Mouse (Mus musculus) intestine, postnatal 0 days (tissue): ENCODE results near the gene Grip1. TPM values are rescaled to one million over a fixed set of nuclear protein-coding genes. Genes with fewer than 3 reads are reported as not detected.

ENCODE experiments used
- ATAC-seq: fragments of 200-750 bp; cut with Nextera tagmentation; 2 replicates; pipeline ENCODE4 v1.8.0; 2017; ENCODE audit warnings: mild to moderate bottlenecking, moderate TSS enrichment, moderate library complexity
- H3K27ac ChIP-seq: fragments of 300-500 bp; sonication (generic); 2 replicates; pipeline ENCODE4 v1.5.1; 2014; ENCODE audit warnings: mild to moderate bottlenecking, low read depth, low read length, moderate library complexity
- H3K27me3 ChIP-seq: fragments of 300-500 bp; sonication (generic); replicated peaks from 2 replicates; pipeline ENCODE4 v1.6.1; 2014; ENCODE audit warnings: low read length, mixed read lengths; ENCODE audit not compliant: control insufficient read depth, insufficient read depth
- H3K36me3 ChIP-seq: fragments of 300-500 bp; sonication (generic); 2 replicates; pipeline ENCODE4 v1.6.1; 2014; ENCODE audit warnings: mild to moderate bottlenecking, moderate library complexity; ENCODE audit not compliant: control insufficient read depth, insufficient read depth
- H3K4me1 ChIP-seq: fragments of 300-500 bp; sonication (generic); replicated peaks from 2 replicates; pipeline ENCODE4 v1.6.1; 2014; ENCODE audit warnings: antibody characterized with exemption, low read length, mixed read lengths; ENCODE audit not compliant: control insufficient read depth, insufficient read depth
- H3K4me2 ChIP-seq: fragments of 300-500 bp; sonication (generic); replicated peaks from 2 replicates; pipeline ENCODE4 v1.6.1; 2014; ENCODE audit warnings: low read depth, mild to moderate bottlenecking, moderate library complexity
- H3K4me3 ChIP-seq: fragments of 300-500 bp; sonication (generic); 2 replicates; pipeline ENCODE4 v1.5.1; 2014; ENCODE audit warnings: low read depth, low read length
- H3K9ac ChIP-seq: fragments of 300-500 bp; sonication (generic); 2 replicates; pipeline ENCODE4 v1.6.1; 2014; ENCODE audit warnings: mild to moderate bottlenecking, low read depth, low read length
- H3K9me3 ChIP-seq: fragments of 300-500 bp; sonication (generic); 2 replicates; pipeline ENCODE4 v1.6.1; 2016; ENCODE audit warnings: mixed run types; ENCODE audit not compliant: control insufficient read depth
- CTCF ChIP-seq: sonication (generic); IDR thresholded peaks from 2 replicates; pipeline ENCODE4 v1.5.1; 2016; ENCODE audit warnings: low read depth, mild to moderate bottlenecking, control low read depth, antibody characterized with exemption, moderate library complexity
- WGBS: fragments of 180-500 bp; shearing (Covaris S2); extraction: QIAGEN DNeasy Blood & Tissue Kit; methylation state at CpG from one replicate; pipeline ENCODE4 v1.1.7; 2014; 5-methylcytosine and 5-hydroxymethylcytosine counted together
- polyA plus RNA-seq: library from polyadenylated mRNA; unstranded; fragments of >200 nt; fragmentation: Nextera tagmentation; extraction: Ambion mirVana; gene quantifications from 2 replicates; pipeline ENCODE4 v1.2.1, GENCODE M21; 2015

Gene Grip1
- polyA plus RNA-seq, 1 experiment from 2014 or later = 0.48 TPM

GRCm38 (mm10) chr10:119697257-119697798 lies 243.7 kb downstream of the Grip1 start:
- H3K27ac ChIP-seq = no peak overlapping the region
- no peaks in the 10 kb centered on the region for H3K36me3 ChIP-seq
- H3K9ac ChIP-seq = no peak overlapping the region
- no peak for ATAC-seq
- H3K27me3 ChIP-seq = peaks cover 6% of the 10 kb centered on the region; the same call in 1 of the 2 replicates
- H3K4me3 ChIP-seq = no peak overlapping the region
- WGBS = 56% methylated on average over 9 of the region's 9 CpGs
- H3K4me2 ChIP-seq = no peak overlapping the region
- no peak for TF ChIP-seq CTCF
- H3K4me1 ChIP-seq = no peaks in the 10 kb centered on the region
- H3K9me3 ChIP-seq = no peaks in the 10 kb centered on the region

DNA sequence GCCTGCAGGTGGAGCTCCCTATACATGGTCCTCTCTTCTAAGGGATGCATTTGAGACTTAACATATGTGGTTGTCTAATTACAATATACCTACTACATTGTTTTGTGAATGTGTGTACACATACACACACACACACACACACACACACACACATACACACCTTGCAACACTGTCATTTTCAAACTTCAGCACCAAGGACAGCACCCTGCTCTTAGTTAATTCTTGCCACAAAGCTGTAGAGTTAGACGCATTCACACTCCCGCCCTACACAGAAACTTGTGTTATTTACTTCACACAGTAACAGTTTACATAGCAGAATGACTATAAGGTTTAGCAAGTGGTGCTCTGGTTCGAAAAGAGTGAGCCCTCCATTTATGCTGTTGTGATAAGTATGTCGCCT lies 251.7 kb downstream of the Grip1 start:
- Histone ChIP-seq H3K27me3 (no peaks in the 10 kb centered on the region), H3K4me2 (no peak overlapping the region), H3K36me3 (no peaks in the 10 kb centered on the region), H3K4me3 (no peak overlapping the region), H3K27ac (no peak overlapping the region), H3K9ac (no peak overlapping the region), H3K9me3 (no peaks in the 10 kb centered on the region), H3K4me1 (no peaks in the 10 kb centered on the region)
- WGBS = 45% methylated on average over 4 of the region's 4 CpGs
- ATAC-seq = no peak
- TF ChIP-seq CTCF = no peak

DNA sequence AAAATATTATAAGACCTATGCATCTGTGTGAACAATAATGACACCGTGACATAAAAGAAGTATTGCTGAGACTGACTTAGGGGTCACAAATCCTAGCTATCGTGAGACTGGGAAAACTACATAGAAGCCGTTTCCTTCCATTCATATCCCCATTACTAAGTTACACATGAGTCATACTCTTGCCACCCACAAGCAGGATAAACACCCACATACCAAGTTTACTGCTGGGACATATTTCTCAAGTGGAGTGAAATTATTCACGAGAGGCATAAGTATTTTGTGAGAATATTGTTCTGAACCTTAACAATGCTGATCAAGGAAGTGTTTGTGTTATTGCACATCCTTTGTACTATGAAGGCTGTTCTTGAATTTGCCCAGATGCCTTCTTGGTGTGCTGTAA lies 252.7 kb downstream of the Grip1 start:
- Histone ChIP-seq H3K27me3 (no peaks in the 10 kb centered on the region), H3K36me3 (no peaks in the 10 kb centered on the region), H3K9me3 (no peaks in the 10 kb centered on the region), H3K4me2 (no peak overlapping the region), H3K9ac (no peak overlapping the region), H3K4me3 (no peak overlapping the region), H3K4me1 (no peaks in the 10 kb centered on the region), H3K27ac (no peak overlapping the region)
- no peak for TF ChIP-seq CTCF
- no peak for ATAC-seq
- WGBS = 81% methylated on average over 4 of the region's 4 CpGs

DNA sequence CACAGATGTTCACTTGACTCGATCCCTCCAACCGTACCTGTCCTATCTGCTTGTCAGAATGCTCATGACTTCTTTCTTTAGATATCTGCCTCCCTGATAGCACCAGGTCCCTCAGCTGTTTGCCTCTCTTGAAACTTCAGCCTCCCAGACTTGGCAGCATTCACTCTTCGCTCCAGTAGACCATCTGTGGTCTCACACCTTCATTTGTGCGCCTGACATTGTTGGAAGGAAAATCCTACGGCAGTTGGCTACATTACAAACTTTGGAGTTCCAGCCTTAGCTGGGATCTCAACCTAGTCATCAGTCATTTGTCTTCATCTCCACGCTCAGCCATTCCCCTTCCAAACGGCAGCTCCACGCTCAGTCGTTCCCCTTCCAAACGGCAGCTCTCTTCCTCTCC lies 253.4 kb downstream of the Grip1 start:
- no peak for ATAC-seq
- Histone ChIP-seq H3K9me3 (no peaks in the 10 kb centered on the region), H3K4me3 (no peak overlapping the region), H3K36me3 (no peaks in the 10 kb centered on the region), H3K27me3 (no peaks in the 10 kb centered on the region), H3K4me1 (no peaks in the 10 kb centered on the region), H3K4me2 (no peak overlapping the region), H3K9ac (no peak overlapping the region), H3K27ac (no peak overlapping the region)
- TF ChIP-seq CTCF = no peak
- WGBS = 93% methylated on average over 10 of the region's 10 CpGs

DNA sequence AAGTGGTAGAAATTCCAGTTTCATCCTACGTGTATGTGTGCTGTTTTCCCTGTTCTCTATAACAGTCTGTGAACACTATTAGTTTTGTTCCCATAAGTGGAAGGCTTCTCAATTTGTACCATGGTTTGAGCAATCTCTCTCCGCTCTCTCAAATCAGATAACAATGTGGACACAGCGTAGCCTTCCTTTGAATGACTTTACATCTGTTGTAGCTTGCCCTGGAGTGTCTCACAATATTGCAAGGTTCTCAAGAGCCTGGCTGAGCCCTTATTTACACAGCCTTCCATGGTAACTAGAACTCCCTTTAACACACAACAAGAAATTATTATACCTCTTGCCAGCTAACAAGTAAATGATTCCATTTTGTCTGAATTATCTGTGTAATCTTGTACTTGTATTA lies 268.3 kb downstream of the Grip1 start:
- H3K4me2 ChIP-seq = no peak overlapping the region
- H3K4me3 ChIP-seq = no peak overlapping the region
- H3K36me3 ChIP-seq = no peaks in the 10 kb centered on the region
- H3K4me1 ChIP-seq = no peaks in the 10 kb centered on the region
- H3K9ac ChIP-seq = no peak overlapping the region
- WGBS = 37% methylated on average over 3 of the region's 3 CpGs
- no peaks in the 10 kb centered on the region for H3K9me3 ChIP-seq
- ATAC-seq = no peak
- H3K27me3 ChIP-seq = no peaks in the 10 kb centered on the region
- TF ChIP-seq CTCF = no peak
- no peak overlapping the region for H3K27ac ChIP-seq

DNA sequence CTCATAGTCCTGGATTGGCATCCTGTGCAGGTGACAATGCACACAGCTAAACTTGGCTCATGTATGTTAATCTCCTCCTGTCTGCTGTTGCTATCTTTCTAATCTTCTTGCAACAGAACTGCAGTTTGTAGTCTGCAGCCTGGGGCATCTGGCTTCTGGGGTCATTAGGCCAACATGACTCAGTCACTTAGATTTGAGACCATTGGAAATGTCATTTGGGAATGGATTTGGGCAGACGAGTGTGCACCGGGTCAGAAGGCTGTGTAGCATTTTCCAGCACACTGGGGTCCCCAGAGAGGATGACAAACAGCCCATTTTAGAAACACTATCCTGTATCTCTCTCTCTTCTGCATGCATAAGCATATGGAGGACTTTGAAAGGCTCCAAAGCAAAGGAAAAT lies 268.8 kb downstream of the Grip1 start:
- Histone ChIP-seq H3K4me1 (no peaks in the 10 kb centered on the region), H3K27ac (no peak overlapping the region), H3K9ac (no peak overlapping the region), H3K27me3 (no peaks in the 10 kb centered on the region), H3K9me3 (no peaks in the 10 kb centered on the region), H3K4me2 (no peak overlapping the region), H3K36me3 (no peaks in the 10 kb centered on the region), H3K4me3 (no peak overlapping the region)
- WGBS = 25% methylated on average over 2 of the region's 2 CpGs
- no peak for TF ChIP-seq CTCF
- ATAC-seq = no peak

- Histone ChIP-seq H3K4me2 (no peak overlapping the region), H3K9ac (no peak overlapping the region), H3K27ac (no peak overlapping the region), H3K4me3 (no peak overlapping the region), H3K9me3 (no peaks in the 10 kb centered on the region), H3K36me3 (no peaks in the 10 kb centered on the region), H3K27me3 (no peaks in the 10 kb centered on the region), H3K4me1 (no peaks in the 10 kb centered on the region)
- TF ChIP-seq CTCF = no peak
- no peak for ATAC-seq
- whole genome bisulfite sequencing = 75% methylated on average over 9 of the region's 9 CpGs
Measured at GRCm38 (mm10) chr10:119723671-119724070, 270.0 kb downstream of the Grip1 start.
